Mouse (Mus musculus): ENCODE data around the gene 9830107B12Rik. TPM values are rescaled to one million over a fixed set of nuclear protein-coding genes. Genes with fewer than 3 reads are reported as not detected.

Gene 9830107B12Rik
- polyA plus RNA-seq (2017; shearing (Covaris generic)): not detected

DNA sequence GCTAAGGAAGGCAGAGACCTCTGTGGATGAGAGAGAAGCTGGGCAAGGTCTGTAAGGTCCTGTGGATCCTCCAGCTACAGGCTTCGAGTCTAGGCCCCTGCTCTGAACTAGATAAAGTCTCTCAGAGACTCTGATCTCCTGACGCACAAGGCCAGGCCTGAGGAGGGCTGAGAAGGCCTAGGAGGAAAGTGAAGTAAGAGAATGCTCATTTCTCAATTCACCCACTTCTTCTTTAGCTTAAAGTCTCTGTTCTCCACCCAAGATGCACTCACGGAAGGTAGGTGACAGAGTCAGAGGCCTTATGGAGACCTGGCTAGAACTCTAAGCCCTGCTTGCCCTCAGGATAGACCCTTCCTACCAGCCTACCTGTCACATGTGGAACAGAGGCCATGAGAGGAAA is at the start of gene 9830107B12Rik:
9830107B12Rik (minus strand) TSS at position 149 of the 400 bp plus-strand sequence.

DNA sequence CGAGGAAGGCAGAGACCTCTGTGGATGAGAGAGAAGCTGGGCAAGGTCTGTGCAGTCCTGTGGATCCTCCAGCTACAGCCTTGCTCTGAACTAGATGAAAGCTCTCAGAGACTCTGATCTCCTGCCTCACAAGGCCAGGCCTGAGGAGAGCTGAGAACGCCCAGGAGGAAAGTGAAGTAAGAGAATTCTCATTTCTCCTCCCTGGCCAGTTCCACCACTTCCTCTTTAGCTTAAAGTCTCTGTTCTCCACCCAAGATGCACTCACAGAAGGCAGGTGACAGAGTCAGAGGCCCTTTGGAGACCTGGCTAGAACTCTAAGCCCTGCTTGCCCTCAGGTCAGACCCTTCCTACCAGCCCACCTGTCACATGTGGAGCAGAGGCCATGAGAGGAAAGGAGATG is 21.0 kb upstream of the 9830107B12Rik start, which contains the start of gene A530064D06Rik:
A530064D06Rik (minus strand) TSS at position 173 of the 400 bp plus-strand sequence.

DNA sequence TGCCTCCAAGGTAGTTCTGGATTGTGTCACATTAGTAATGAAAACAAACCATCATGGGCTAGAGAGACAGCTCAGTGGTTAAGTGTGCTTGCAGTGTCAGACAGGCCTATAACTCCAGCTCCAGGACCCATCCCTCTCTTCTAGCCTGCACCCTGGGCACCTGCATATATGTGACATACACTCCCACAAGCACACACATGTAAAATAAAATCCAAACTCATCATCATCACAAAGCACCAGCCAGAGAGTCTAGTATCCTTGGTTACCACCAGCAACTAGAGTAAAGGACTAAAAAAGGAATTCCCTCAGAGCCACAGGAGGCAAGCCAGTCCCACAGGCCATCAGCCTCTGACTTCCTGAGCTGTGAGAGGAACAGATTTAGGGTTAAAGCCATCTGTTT is 57.0 kb downstream of the 9830107B12Rik start, which contains the start of gene 1700067P10Rik:
1700067P10Rik (plus strand) TSS at position 301 of the 400 bp plus-strand sequence.

Other genes with a start within 250 kb of the 9830107B12Rik start
- 6.4 TPM for gene Foxp4, start 221.6 kb downstream of the 9830107B12Rik start, polyA plus RNA-seq (2017; shearing (Covaris generic))
- gene 1700122O11Rik, start 108.0 kb downstream of the 9830107B12Rik start, polyA plus RNA-seq (2017; shearing (Covaris generic)): not detected
- not detected for gene 1700067P10Rik, start 56.9 kb downstream of the 9830107B12Rik start, polyA plus RNA-seq (2017; shearing (Covaris generic))
- gene A530064D06Rik, start 21.0 kb upstream of the 9830107B12Rik start, polyA plus RNA-seq (2017; shearing (Covaris generic)): not detected
- gene Trem1, start 86.5 kb upstream of the 9830107B12Rik start, polyA plus RNA-seq (2017; shearing (Covaris generic)): not detected
- not detected for gene Trem3, start 101.5 kb upstream of the 9830107B12Rik start, polyA plus RNA-seq (2017; shearing (Covaris generic))
- 1.6 TPM for gene Treml4, start 118.0 kb upstream of the 9830107B12Rik start, polyA plus RNA-seq (2017; shearing (Covaris generic))
- gene Treml2, start 153.2 kb upstream of the 9830107B12Rik start, polyA plus RNA-seq (2017; shearing (Covaris generic)): 28.8 TPM
- gene B430306N03Rik, start 169.9 kb upstream of the 9830107B12Rik start, polyA plus RNA-seq (2017; shearing (Covaris generic)): 6.3 TPM
- gene Trem2, start 200.1 kb upstream of the 9830107B12Rik start, polyA plus RNA-seq (2017; shearing (Covaris generic)): not detected
- not detected for gene Treml1, start 213.6 kb upstream of the 9830107B12Rik start, polyA plus RNA-seq (2017; shearing (Covaris generic))

Measured in CD4-positive, CD25-positive, alpha-beta regulatory T cell, adult 9 weeks (primary cell).